Mouse (Mus musculus): ENCODE results near the gene Lyplal1.

GRCm38 (mm10) chr1:186119856-186120255, 2.7 kb upstream of the Lyplal1 start:
- TF ChIP-seq POLR2A (IDR thresholded peaks at IDR 0.05; ENCODE audit: borderline replicate concordance, extremely low read depth, insufficient read depth, insufficient read length, poor library complexity, severe bottlenecking), result no peak
- no peak for TF ChIP-seq CTCF (IDR thresholded peaks at IDR 0.05; ENCODE audit: borderline replicate concordance, extremely low read depth, insufficient read depth, insufficient read length)

Data from brain, embryonic 14.5 days (tissue).